Mouse (Mus musculus) small intestine, adult 2 months (tissue): ENCODE measurements around the gene Syt6. TPM values are rescaled to one million over a fixed set of nuclear protein-coding genes. Genes with fewer than 3 reads are reported as not detected.
A peak's percentile ranks its signal among the peaks of the same experiment; 100 is the strongest.

Experiments
- H3K27ac ChIP-seq: fragments of 200-500 bp; 2 replicates; pipeline ENCODE4 v1.5.1; 2012; ENCODE audit warnings: low read depth, low read length, control low read depth, inconsistent platforms; ENCODE audit not compliant: insufficient read depth
- H3K27me3 ChIP-seq: fragments of 200-500 bp; 2 replicates; pipeline ENCODE4 v1.6.1; 2012; ENCODE audit warnings: mild to moderate bottlenecking, moderate library complexity, low read length, inconsistent platforms; ENCODE audit not compliant: control insufficient read depth, insufficient read depth
- H3K36me3 ChIP-seq: fragments of 200-500 bp; 2 replicates; pipeline ENCODE4 v1.6.1; 2012; ENCODE audit warnings: mild to moderate bottlenecking, low read length, control low read depth, inconsistent platforms; ENCODE audit not compliant: control insufficient read depth, insufficient read depth
- H3K4me1 ChIP-seq: fragments of 200-500 bp; 2 replicates; pipeline ENCODE4 v1.6.1; 2012; ENCODE audit warnings: low read length, inconsistent platforms, mixed read lengths; ENCODE audit not compliant: control insufficient read depth, insufficient read depth, insufficient read length
- H3K4me3 ChIP-seq: fragments of 200-500 bp; 2 replicates; pipeline ENCODE4 v1.5.1; 2012; ENCODE audit warnings: low read depth, mild to moderate bottlenecking, control low read depth, inconsistent platforms, low read length, moderate library complexity
- CTCF ChIP-seq: fragments of 200-500 bp; IDR thresholded peaks from 2 replicates; pipeline ENCODE4 v1.5.1; 2012; ENCODE audit warnings: low read depth, mild to moderate bottlenecking, control low read depth, inconsistent platforms, low read length, moderate library complexity, mixed read lengths; ENCODE audit not compliant: insufficient replicate concordance, insufficient read length; ENCODE audit errors: extremely low read depth
- POLR2A ChIP-seq: fragments of 200-500 bp; IDR thresholded peaks from 2 replicates; pipeline ENCODE4 v1.6.1; 2012; ENCODE audit warnings: low read depth, mild to moderate bottlenecking, control low read depth, inconsistent platforms, low read length, moderate library complexity
- WGBS: fragments of 180-500 bp; shearing (Covaris S2); methylation state at CpG from one replicate; pipeline ENCODE4 v1.1.7; 2018; 5-methylcytosine and 5-hydroxymethylcytosine counted together
- polyA plus RNA-seq: library from polyadenylated mRNA; depleted of rRNA; stranded (reverse); fragments of >200 nt; gene quantifications from 2 replicates; pipeline ENCODE4 v1.2.3, GENCODE M21; 2012

Syt6 gene
- polyA plus RNA-seq, 1 experiment = 0.13 TPM

DNA sequence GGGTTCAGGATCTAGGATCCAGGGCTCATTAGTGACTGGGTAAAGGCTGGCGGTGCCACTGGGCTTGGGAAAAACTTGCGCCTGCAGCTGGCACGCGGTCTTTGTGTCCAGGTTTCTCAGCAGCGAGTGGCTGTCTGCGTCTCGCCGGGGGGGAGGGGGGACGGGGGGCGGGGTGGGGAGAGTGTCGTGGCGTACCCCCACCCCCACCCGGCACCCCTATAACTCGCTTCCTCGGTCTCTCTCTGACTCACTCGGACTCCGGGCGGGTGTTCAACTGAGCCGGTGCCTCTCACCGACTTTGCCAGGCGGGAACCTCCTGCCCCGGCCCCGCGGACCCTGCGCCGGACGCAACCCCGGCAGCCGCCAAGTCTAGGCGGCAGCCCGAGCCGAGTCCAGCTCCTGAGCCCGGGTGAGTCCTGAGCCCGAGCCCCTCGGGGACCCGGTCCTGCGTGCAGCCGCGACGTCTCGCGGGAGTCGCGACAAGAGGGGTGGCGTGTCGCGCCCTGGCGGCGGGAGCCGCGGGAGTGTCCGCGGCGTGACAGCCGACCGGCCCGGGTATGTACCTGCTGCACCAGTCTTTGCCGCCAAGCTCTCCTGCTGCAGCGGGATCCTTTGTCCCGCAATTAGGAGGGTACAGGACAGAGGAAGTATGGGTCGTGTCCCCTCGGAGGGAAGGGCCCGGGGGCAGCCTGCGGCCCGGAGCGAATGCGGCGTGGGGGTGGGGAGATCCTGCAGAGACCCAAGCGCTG, 1.0 kb downstream of the Syt6 start:
- Histone ChIP-seq H3K4me3 (peak overlapping the region; percentile 40), H3K27me3 (peaks cover 40% of the 10 kb centered on the region), H3K27ac (no peak overlapping the region), H3K36me3 (no peaks in the 10 kb centered on the region), H3K4me1 (peaks cover 2% of the 10 kb centered on the region; the same call in 1 of the 2 replicates)
- 4% methylated on average over 68 of the region's 69 CpGs for WGBS
- no peak for TF ChIP-seq POLR2A
- TF ChIP-seq CTCF = no peak

DNA sequence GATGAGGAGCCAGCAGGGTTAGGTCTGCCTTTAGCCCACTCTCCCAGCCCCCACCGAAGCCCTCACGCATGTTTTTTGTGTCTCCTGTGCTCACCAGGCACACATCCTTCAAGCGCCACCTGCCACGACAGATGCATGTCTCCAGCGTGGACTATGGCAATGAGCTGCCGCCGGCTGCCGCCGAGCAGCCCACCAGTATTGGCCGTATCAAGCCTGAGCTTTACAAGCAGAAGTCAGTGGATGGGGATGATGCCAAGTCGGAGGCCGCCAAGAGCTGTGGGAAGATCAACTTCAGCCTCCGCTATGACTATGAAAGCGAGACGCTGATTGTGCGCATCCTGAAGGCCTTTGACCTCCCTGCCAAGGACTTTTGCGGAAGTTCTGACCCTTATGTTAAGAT, 12.1 kb downstream of the Syt6 start:
- Histone ChIP-seq H3K4me1 (no peaks in the 10 kb centered on the region), H3K27me3 (no peaks in the 10 kb centered on the region), H3K4me3 (no peak overlapping the region), H3K27ac (no peak overlapping the region), H3K36me3 (no peaks in the 10 kb centered on the region)
- WGBS = 92% methylated on average over 17 of the region's 17 CpGs
- TF ChIP-seq POLR2A (no peak), CTCF (no peak)

DNA sequence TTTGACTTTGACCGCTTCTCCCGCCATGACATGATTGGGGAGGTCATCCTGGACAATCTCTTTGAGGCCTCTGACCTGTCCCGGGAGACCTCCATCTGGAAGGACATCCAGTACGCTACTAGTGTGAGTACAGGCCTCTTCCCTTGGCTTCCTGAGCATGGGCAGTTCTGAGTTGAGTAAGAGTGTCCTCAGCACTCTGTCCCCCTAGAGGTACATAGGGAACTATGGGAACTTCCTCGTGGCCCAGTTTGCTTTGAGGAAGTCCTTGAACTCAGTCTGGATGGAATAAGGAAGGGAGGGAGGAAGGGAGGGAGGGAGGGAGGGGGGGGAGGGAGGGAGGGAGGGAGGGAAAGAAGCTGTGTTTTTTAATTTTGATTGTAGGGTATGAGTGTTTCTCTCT, 12.6 kb downstream of the Syt6 start:
- Histone ChIP-seq H3K27ac (no peak overlapping the region), H3K36me3 (no peaks in the 10 kb centered on the region), H3K4me1 (no peaks in the 10 kb centered on the region), H3K27me3 (no peaks in the 10 kb centered on the region), H3K4me3 (no peak overlapping the region)
- TF ChIP-seq POLR2A (no peak), CTCF (no peak)
- 76% methylated on average over 5 of the region's 5 CpGs for WGBS

DNA sequence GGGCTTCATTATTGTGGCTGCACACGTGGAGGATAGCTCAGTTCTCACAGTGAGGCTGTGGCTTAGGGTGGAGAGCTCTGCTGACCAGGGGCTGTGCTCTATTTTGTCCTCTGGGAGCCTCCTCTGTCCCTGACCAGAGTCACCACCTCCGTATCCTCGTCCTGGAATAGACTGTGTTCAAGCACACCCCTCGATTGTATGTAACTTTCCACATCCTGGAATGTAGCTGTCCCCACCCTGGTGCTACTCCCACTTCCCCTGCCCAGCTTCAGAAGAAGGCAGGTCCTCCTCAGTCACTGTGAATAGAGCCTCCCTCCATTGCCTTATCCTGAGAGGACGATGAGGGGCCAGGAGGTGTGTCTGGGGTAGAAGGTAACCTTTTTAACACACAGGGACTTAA, 14.6 kb downstream of the Syt6 start:
- Histone ChIP-seq H3K27me3 (no peaks in the 10 kb centered on the region), H3K36me3 (no peaks in the 10 kb centered on the region), H3K27ac (no peak overlapping the region), H3K4me1 (no peaks in the 10 kb centered on the region), H3K4me3 (no peak overlapping the region)
- TF ChIP-seq POLR2A (no peak), CTCF (no peak)
- WGBS = 52% methylated on average over 5 of the region's 5 CpGs

DNA sequence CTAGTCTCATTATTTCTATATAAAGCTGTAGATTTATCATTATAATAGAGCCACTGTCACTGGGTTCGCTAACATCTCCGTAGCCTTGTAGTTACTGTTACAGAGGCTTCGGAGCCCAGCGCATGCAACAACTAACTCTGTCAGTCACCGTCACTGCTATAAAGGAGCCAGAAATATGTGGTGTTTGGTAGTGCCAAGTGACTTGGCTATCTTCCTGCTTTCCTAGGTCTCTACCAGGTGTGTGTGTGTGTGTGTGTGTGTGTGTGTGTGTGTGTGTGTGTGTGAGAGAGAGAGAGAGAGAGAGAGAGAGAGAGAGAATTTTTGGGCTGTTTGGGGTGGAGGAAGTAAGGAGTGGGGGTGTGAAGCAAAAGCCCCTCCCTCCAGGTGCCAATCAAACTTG, 17.6 kb downstream of the Syt6 start:
- no peak for TF ChIP-seq CTCF
- no peak for TF ChIP-seq POLR2A
- no peaks in the 10 kb centered on the region for H3K36me3 ChIP-seq
- 90% methylated on average over 5 of the region's 5 CpGs for WGBS
- H3K4me3 ChIP-seq = no peak overlapping the region
- H3K27ac ChIP-seq = no peak overlapping the region
- H3K4me1 ChIP-seq = no peaks in the 10 kb centered on the region
- H3K27me3 ChIP-seq = no peaks in the 10 kb centered on the region

DNA sequence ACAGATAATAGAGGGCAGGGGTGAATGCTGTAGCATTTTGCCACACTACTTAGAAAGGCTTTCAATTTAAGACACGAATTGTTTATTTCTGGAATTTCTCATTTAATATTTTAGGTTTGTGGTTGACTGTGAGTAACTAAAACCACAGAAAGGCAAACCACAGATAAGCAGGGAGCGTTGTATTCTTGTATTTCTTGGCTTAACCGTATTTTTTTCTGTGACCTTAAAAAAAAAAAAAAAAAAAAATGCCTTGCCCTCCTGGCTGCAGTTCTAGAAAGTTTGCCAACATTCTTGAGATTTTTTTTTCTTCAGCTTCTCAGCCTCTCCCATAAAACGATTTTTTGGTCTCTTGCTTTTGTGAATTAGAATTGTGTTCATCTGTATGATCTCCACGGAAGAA, 18.6 kb downstream of the Syt6 start:
- Histone ChIP-seq H3K4me1 (no peaks in the 10 kb centered on the region), H3K27ac (no peak overlapping the region), H3K36me3 (no peaks in the 10 kb centered on the region), H3K4me3 (no peak overlapping the region), H3K27me3 (no peaks in the 10 kb centered on the region)
- TF ChIP-seq CTCF (no peak), POLR2A (no peak)
- 38% methylated on average over 5 of the region's 5 CpGs for WGBS

DNA sequence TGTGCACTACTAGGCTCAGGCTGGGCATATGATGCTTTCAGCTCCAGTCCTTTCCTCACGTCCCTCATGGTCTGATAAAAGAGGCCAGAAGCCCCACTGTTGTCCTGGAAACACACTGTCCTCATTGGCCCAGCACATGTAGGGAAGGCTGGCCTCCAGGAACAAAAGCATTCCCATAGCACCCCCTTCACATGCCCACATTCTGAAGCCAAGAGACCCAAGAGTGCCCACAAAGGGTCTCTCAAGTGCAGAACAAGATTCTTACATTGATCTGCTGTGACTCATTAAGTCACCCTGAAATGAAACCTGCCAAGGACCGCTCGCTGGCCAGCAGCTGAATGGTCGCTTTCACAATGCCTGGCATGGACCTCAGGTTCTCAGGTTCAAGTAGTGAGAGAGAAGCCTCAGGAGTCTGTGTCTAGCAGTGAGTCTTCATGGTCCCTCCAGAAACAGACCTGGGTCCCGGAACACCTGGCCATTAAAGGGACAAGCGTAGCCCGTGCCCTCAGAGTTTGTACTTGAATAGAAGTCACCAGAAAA, 20.3 kb downstream of the Syt6 start:
- Histone ChIP-seq H3K36me3 (no peaks in the 10 kb centered on the region), H3K4me3 (no peak overlapping the region), H3K4me1 (no peaks in the 10 kb centered on the region), H3K27ac (no peak overlapping the region), H3K27me3 (no peaks in the 10 kb centered on the region)
- TF ChIP-seq POLR2A (no peak), CTCF (no peak)
- WGBS = 77% methylated on average over 7 of the region's 7 CpGs
